Mouse (Mus musculus) embryonic facial prominence, embryonic 15.5 days (tissue): ENCODE measurements around the gene Mfap2. TPM values are rescaled to one million over a fixed set of nuclear protein-coding genes. Genes with fewer than 3 reads are reported as not detected.

Experiments
- ATAC-seq: fragments of 200-750 bp; cut with Nextera tagmentation; 2 replicates; pipeline ENCODE4 v1.8.0; 2017; ENCODE audit warnings: low read depth, moderate TSS enrichment; ENCODE audit not compliant: insufficient number of reproducible peaks, low FRiP score, low TSS enrichment
- H3K27ac ChIP-seq: fragments of 300-500 bp; sonication (generic); replicated peaks from 2 replicates; pipeline ENCODE4 v1.5.1; 2015; ENCODE audit warnings: mild to moderate bottlenecking, inconsistent platforms
- H3K27me3 ChIP-seq: fragments of 300-500 bp; sonication (generic); 2 replicates; pipeline ENCODE4 v1.6.1; 2015; ENCODE audit warnings: inconsistent platforms
- H3K36me3 ChIP-seq: fragments of 300-500 bp; sonication (generic); 2 replicates; pipeline ENCODE4 v1.6.1; 2015; ENCODE audit warnings: mild to moderate bottlenecking, inconsistent platforms
- H3K4me1 ChIP-seq: fragments of 300-500 bp; sonication (generic); 2 replicates; pipeline ENCODE4 v1.6.1; 2015; ENCODE audit warnings: inconsistent platforms
- H3K4me2 ChIP-seq: fragments of 300-500 bp; sonication (generic); replicated peaks from 2 replicates; pipeline ENCODE4 v1.6.1; 2015; ENCODE audit warnings: mild to moderate bottlenecking, inconsistent platforms
- H3K4me3 ChIP-seq: fragments of 300-500 bp; sonication (generic); replicated peaks from 2 replicates; pipeline ENCODE4 v1.5.1; 2015; ENCODE audit warnings: mild to moderate bottlenecking, inconsistent platforms
- H3K9ac ChIP-seq: fragments of 300-500 bp; sonication (generic); 2 replicates; pipeline ENCODE4 v1.6.1; 2015; ENCODE audit warnings: inconsistent platforms
- H3K9me3 ChIP-seq: fragments of 300-500 bp; sonication (generic); replicated peaks from 2 replicates; pipeline ENCODE4 v1.6.1; 2016; ENCODE audit warnings: inconsistent platforms
- WGBS: fragments of 180-500 bp; shearing (Covaris S2); methylation state at CpG from one replicate; pipeline ENCODE4 v1.1.7; 2015; 5-methylcytosine and 5-hydroxymethylcytosine counted together
- polyA plus RNA-seq: library from polyadenylated mRNA; unstranded; fragments of >200 nt; fragmentation: Nextera tagmentation; extraction: Ambion mirVana; gene quantifications from 2 replicates; pipeline ENCODE4 v1.2.1, GENCODE M21; 2015

The Mfap2 gene
- polyA plus RNA-seq, 1 experiment from 2014 or later, result 969 TPM

- 54% methylated on average over 10 of the region's 10 CpGs for WGBS
- H3K36me3 ChIP-seq, result peaks cover 50% of the 10 kb centered on the region
- H3K4me1 ChIP-seq, result peaks cover 65% of the 10 kb centered on the region
- no peaks in the 10 kb centered on the region for H3K27me3 ChIP-seq
- no peaks in the 10 kb centered on the region for H3K9me3 ChIP-seq
- H3K27ac ChIP-seq, result peak overlapping the region; percentile 96
- H3K4me3 ChIP-seq, result peak overlapping the region; percentile 69
- no peak for ATAC-seq
- no peak overlapping the region for H3K9ac ChIP-seq
- H3K4me2 ChIP-seq, result peak overlapping the region; percentile 73
Observed at GRCm38 (mm10) chr4:141012558-141012957, 2.3 kb downstream of the Mfap2 start.

GRCm38 (mm10) chr4:141014114-141014513 is 3.9 kb downstream of the Mfap2 start:
- Histone ChIP-seq H3K36me3 (peaks cover 39% of the 10 kb centered on the region), H3K9me3 (no peaks in the 10 kb centered on the region), H3K9ac (no peak overlapping the region), H3K27ac (no peak overlapping the region; the same call in 1 of the 2 replicates), H3K27me3 (no peaks in the 10 kb centered on the region), H3K4me3 (no peak overlapping the region), H3K4me2 (no peak overlapping the region), H3K4me1 (peaks cover 78% of the 10 kb centered on the region)
- ATAC-seq, result no peak
- 71% methylated on average over 8 of the region's 8 CpGs for WGBS

GRCm38 (mm10) chr4:141014856-141015255 is 4.6 kb downstream of the Mfap2 start:
- no peak overlapping the region for H3K4me2 ChIP-seq
- H3K27me3 ChIP-seq, result no peaks in the 10 kb centered on the region
- H3K9me3 ChIP-seq, result no peaks in the 10 kb centered on the region
- H3K9ac ChIP-seq, result no peak overlapping the region
- peaks cover 39% of the 10 kb centered on the region for H3K36me3 ChIP-seq
- no peak overlapping the region for H3K4me3 ChIP-seq
- H3K27ac ChIP-seq, result no peak overlapping the region
- WGBS, result 90% methylated on average over 11 of the region's 11 CpGs
- peaks cover 82% of the 10 kb centered on the region for H3K4me1 ChIP-seq
- ATAC-seq, result no peak

GRCm38 (mm10) chr4:141015356-141015755 is 5.1 kb downstream of the Mfap2 start:
- peaks cover 82% of the 10 kb centered on the region for H3K4me1 ChIP-seq
- 72% methylated on average over 7 of the region's 7 CpGs for WGBS
- no peak for ATAC-seq
- H3K27ac ChIP-seq, result peak overlapping the region; percentile 49
- H3K4me3 ChIP-seq, result no peak overlapping the region
- no peak overlapping the region for H3K4me2 ChIP-seq
- no peaks in the 10 kb centered on the region for H3K27me3 ChIP-seq
- peaks cover 39% of the 10 kb centered on the region for H3K36me3 ChIP-seq
- no peaks in the 10 kb centered on the region for H3K9me3 ChIP-seq
- H3K9ac ChIP-seq, result no peak overlapping the region

GRCm38 (mm10) chr4:141016311-141016710 is 6.1 kb downstream of the Mfap2 start:
- Histone ChIP-seq H3K27ac (peak overlapping the region; percentile 63; the same call in 1 of the 2 replicates), H3K4me2 (no peak overlapping the region), H3K36me3 (peaks cover 39% of the 10 kb centered on the region), H3K4me1 (peaks cover 88% of the 10 kb centered on the region), H3K9ac (no peak overlapping the region), H3K9me3 (no peaks in the 10 kb centered on the region), H3K27me3 (no peaks in the 10 kb centered on the region), H3K4me3 (no peak overlapping the region)
- ATAC-seq, result no peak
- WGBS, result 66% methylated on average over 9 of the region's 9 CpGs

GRCm38 (mm10) chr4:141017657-141018436 is 7.6 kb downstream of the Mfap2 start:
- H3K4me3 ChIP-seq, result no peak overlapping the region

GRCm38 (mm10) chr4:141020220-141020619 is 10.0 kb downstream of the Mfap2 start:
- H3K27me3 ChIP-seq, result no peaks in the 10 kb centered on the region
- H3K4me1 ChIP-seq, result peaks cover 78% of the 10 kb centered on the region
- H3K9ac ChIP-seq, result no peak overlapping the region
- H3K4me2 ChIP-seq, result peak overlapping the region; percentile 18; the same call in 1 of the 2 replicates
- ATAC-seq, result no peak
- peaks cover 16% of the 10 kb centered on the region for H3K36me3 ChIP-seq
- no peaks in the 10 kb centered on the region for H3K9me3 ChIP-seq
- 68% methylated on average over 17 of the region's 17 CpGs for WGBS
- peak overlapping the region; percentile 85 for H3K27ac ChIP-seq
- H3K4me3 ChIP-seq, result no peak overlapping the region

More at GRCm38 (mm10) chr4:141017657-141018436, 7.6 kb downstream of the Mfap2 start:
- 79% methylated on average over 29 of the region's 29 CpGs for WGBS
- Histone ChIP-seq H3K4me1 (peaks cover 84% of the 10 kb centered on the region), H3K36me3 (peaks cover 39% of the 10 kb centered on the region), H3K4me2 (no peak overlapping the region), H3K27ac (peak overlapping the region; percentile 34; the same call in 1 of the 2 replicates), H3K9ac (no peak overlapping the region), H3K9me3 (no peaks in the 10 kb centered on the region), H3K27me3 (no peaks in the 10 kb centered on the region)
- no peak for ATAC-seq

GRCm38 (mm10) chr4:141020811-141021613 is 10.8 kb downstream of the Mfap2 start:
- no peaks in the 10 kb centered on the region for H3K9me3 ChIP-seq
- H3K9ac ChIP-seq, result no peak overlapping the region
- H3K4me1 ChIP-seq, result peaks cover 73% of the 10 kb centered on the region
- H3K27me3 ChIP-seq, result no peaks in the 10 kb centered on the region
- peak overlapping the region; percentile 85 for H3K27ac ChIP-seq
- H3K4me2 ChIP-seq, result peak overlapping the region; percentile 18
- H3K36me3 ChIP-seq, result peaks cover 11% of the 10 kb centered on the region; the same call in 1 of the 2 replicates
- H3K4me3 ChIP-seq, result no peak overlapping the region
- 9% methylated on average over 14 of the region's 14 CpGs for WGBS
- peak; percentile 72 for ATAC-seq

- peak overlapping the region; percentile 85 for H3K27ac ChIP-seq
- no peaks in the 10 kb centered on the region for H3K9me3 ChIP-seq
- 0 out of 2 replicates have a peak, but pooled peaks have one; percentile 0 for ATAC-seq
- H3K4me3 ChIP-seq, result no peak overlapping the region
- peaks cover 68% of the 10 kb centered on the region for H3K4me1 ChIP-seq
- H3K4me2 ChIP-seq, result 0 out of 2 replicates have a peak overlapping the region, but pooled peaks have one; percentile 18
- H3K36me3 ChIP-seq, result peaks cover 8% of the 10 kb centered on the region; the same call in 1 of the 2 replicates
- WGBS, result 32% methylated on average over 11 of the region's 11 CpGs
- H3K9ac ChIP-seq, result no peak overlapping the region
- H3K27me3 ChIP-seq, result no peaks in the 10 kb centered on the region
Observed at GRCm38 (mm10) chr4:141021614-141021929, 11.4 kb downstream of the Mfap2 start.

- no peak overlapping the region for H3K9ac ChIP-seq
- no peaks in the 10 kb centered on the region for H3K9me3 ChIP-seq
- no peak overlapping the region for H3K4me2 ChIP-seq
- peaks cover 8% of the 10 kb centered on the region for H3K36me3 ChIP-seq
- no peaks in the 10 kb centered on the region for H3K27me3 ChIP-seq
- H3K4me1 ChIP-seq, result peaks cover 48% of the 10 kb centered on the region
- no peak for ATAC-seq
- peak overlapping the region; percentile 71 for H3K27ac ChIP-seq
- 45% methylated on average over 9 of the region's 9 CpGs for WGBS
- H3K4me3 ChIP-seq, result no peak overlapping the region
Observed at GRCm38 (mm10) chr4:141024052-141024451, 13.8 kb downstream of the Mfap2 start.

- no peak for ATAC-seq
- H3K27me3 ChIP-seq, result no peaks in the 10 kb centered on the region
- peaks cover 16% of the 10 kb centered on the region for H3K36me3 ChIP-seq
- H3K9ac ChIP-seq, result no peak overlapping the region
- H3K4me3 ChIP-seq, result no peak overlapping the region
- 79% methylated on average over 27 of the region's 27 CpGs for WGBS
- H3K9me3 ChIP-seq, result no peaks in the 10 kb centered on the region
- no peak overlapping the region for H3K4me2 ChIP-seq
- 0 out of 2 replicates have a peak overlapping the region, but pooled peaks have one; percentile 71 for H3K27ac ChIP-seq
- peaks cover 38% of the 10 kb centered on the region for H3K4me1 ChIP-seq
Observed at GRCm38 (mm10) chr4:141024992-141025391, 14.8 kb downstream of the Mfap2 start.
